Mouse (Mus musculus): ENCODE data around the gene Mfsd2a.

The Mfsd2a gene

GRCm38 (mm10) chr4:122933857-122934256, 27.1 kb downstream of the Mfsd2a start:
- DNase-seq, result peak; percentile 27 to 59

DNA sequence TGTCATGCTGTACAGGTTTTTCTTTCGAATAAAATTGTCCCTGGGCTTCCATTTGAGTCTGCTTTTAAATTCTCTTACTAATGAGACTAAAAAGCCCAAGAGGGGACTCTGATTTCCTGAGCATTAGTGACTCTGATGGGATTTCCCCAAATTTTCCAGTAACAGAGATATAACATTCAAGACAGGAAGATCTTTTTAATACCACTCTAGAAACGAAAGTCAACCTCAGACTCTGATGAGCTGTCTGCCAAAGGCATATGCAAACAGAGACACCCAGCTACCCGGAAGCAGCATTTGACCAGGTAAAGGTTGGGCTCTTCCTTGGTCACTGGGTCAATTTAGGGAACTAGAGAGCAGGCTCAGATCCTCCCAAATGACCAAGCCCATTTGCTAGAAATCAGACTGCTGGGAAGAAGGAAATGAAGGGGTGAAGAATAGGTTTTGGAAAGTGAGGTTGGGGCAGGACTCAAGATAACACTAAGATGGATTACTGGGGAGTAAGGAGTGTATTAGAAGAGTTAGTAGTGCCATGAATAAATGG, 27.9 kb downstream of the Mfsd2a start:
- no peak for DNase-seq

GRCm38 (mm10) chr4:122932239-122932978, 28.6 kb downstream of the Mfsd2a start:
- no peak for DNase-seq

- DNase-seq, result no peak
Measured at GRCm38 (mm10) chr4:122930939-122931590, 29.9 kb downstream of the Mfsd2a start.

GRCm38 (mm10) chr4:122923392-122924344, 37.3 kb downstream of the Mfsd2a start:
- DNase-seq, result peak; percentile 14 to 67

- no peak for DNase-seq
Measured at GRCm38 (mm10) chr4:122922841-122923240, 38.1 kb downstream of the Mfsd2a start.

DNA sequence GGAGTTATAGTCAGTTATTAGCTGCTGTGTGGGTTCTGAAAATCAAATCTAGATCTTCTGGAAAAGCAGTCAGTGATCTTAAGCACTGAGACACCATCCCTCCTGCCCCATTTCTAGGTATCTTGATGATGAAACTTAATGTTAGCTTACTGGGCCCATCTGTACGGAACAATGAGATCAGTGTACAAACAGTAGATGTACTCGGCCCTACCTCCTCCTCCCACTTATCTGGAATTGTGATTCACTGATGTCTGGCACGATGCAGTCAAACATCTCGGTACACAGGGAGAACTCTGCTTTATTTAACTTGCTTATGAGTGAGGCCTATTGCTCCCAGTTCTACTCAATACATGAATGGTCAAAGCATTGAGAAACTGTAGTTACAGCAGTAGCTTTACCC, 45.0 kb downstream of the Mfsd2a start:
- no peak for DNase-seq

- DNase-seq, result no peak
Measured at GRCm38 (mm10) chr4:122914186-122914585, 46.8 kb downstream of the Mfsd2a start.

- DNase-seq, result no peak
Measured at GRCm38 (mm10) chr4:122912613-122913012, 48.4 kb downstream of the Mfsd2a start.

DNA sequence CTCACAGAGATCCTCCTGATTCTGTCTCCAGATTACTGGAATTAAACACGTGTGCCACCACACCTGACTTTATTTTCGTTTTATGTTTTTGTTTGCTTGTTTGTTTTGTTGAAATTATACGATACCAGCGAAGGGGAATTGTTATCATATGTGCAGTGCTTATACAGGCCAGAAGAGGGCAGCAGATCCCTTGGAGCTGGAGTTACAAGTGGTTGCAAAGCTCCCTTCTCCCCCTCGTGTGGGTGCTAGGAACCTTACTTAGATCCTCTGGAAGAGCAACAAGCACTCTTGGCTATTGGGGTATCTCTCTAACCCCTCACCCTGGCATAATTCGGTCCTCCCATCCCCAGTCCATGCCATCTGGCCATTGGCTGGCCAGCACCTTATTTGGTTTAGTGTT, 50.4 kb downstream of the Mfsd2a start:
- DNase-seq, result peak in 1 of 2 experiments; percentile 28

GRCm38 (mm10) chr4:122909572-122910189, 51.3 kb downstream of the Mfsd2a start:
- DNase-seq, result no peak

DNA sequence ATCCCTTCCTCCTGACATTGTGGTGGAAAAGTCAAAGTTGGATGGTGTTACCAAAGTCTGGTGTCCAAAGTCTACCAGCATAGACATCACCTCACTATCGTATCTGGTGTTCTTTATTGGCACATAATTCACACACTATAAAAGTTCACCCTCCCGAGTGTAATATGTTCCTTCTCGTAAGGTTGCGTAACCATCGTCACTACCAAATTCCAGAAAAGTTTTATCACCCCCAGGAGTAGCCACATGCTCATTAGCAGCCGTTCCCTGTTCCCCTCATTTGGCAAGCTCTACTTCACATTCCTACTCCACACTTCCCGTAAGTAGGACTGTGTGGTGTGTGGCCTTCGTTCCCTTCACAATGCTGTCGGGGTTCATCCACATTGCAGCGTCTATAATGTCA, 55.6 kb downstream of the Mfsd2a start:
- no peak for DNase-seq

DNA sequence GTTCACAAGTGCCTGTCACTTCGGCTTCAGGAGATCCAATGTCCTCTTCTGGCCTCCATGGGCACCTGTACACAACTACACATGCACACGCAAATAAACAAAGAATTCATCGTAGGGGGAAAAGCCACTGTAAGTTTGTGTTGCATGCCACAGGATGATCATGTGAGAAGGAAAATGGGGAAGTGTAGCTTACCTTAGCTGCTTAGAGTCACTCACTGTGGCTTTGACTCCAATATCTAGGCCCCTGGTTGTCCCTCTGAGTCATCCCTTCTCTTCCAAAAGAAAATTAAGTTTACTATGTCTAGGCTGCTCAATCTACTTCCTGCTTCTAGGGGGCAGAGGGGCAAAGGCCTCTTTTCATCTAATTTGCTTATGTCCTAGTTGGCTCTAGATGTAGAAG, 57.3 kb downstream of the Mfsd2a start:
- no peak for DNase-seq

- peak; percentile 30 to 49 for DNase-seq
Measured at GRCm38 (mm10) chr4:122902156-122902555, 58.8 kb downstream of the Mfsd2a start.

DNA sequence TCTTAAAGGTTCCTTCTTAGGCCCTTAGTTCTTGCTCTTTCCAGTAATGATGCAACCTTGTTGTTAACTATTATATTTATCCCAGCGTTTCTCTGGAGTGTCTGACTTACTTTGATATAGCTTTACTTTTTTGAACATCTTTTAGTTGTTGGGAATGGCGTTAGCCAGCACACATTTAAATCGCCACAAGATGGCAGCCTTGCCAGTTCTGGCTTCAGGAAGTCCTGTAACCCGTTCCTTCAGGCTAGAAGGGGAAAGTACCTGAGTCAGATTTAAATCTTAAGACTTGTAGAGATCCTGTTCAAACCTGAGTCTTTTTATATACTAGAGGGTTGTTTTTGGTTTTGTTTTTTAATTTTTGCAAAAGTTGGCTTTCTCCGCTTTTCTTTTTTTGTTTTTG, 62.7 kb downstream of the Mfsd2a start:
- peak; percentile 69 to 83 for DNase-seq

GRCm38 (mm10) chr4:122897750-122898149, 63.2 kb downstream of the Mfsd2a start:
- no peak for DNase-seq
